Mouse (Mus musculus) intestine, postnatal 0 days (tissue): ENCODE data around the gene Snx20. TPM values are rescaled to one million over a fixed set of nuclear protein-coding genes. Genes with fewer than 3 reads are reported as not detected.

Source experiments
- ATAC-seq: fragments of 200-750 bp; cut with Nextera tagmentation; 2 replicates; pipeline ENCODE4 v1.8.0; 2017; ENCODE audit warnings: mild to moderate bottlenecking, moderate TSS enrichment, moderate library complexity
- H3K27ac ChIP-seq: fragments of 300-500 bp; sonication (generic); 2 replicates; pipeline ENCODE4 v1.5.1; 2014; ENCODE audit warnings: mild to moderate bottlenecking, low read depth, low read length, moderate library complexity
- H3K27me3 ChIP-seq: fragments of 300-500 bp; sonication (generic); replicated peaks from 2 replicates; pipeline ENCODE4 v1.6.1; 2014; ENCODE audit warnings: low read length, mixed read lengths; ENCODE audit not compliant: control insufficient read depth, insufficient read depth
- H3K36me3 ChIP-seq: fragments of 300-500 bp; sonication (generic); 2 replicates; pipeline ENCODE4 v1.6.1; 2014; ENCODE audit warnings: mild to moderate bottlenecking, moderate library complexity; ENCODE audit not compliant: control insufficient read depth, insufficient read depth
- H3K4me1 ChIP-seq: fragments of 300-500 bp; sonication (generic); replicated peaks from 2 replicates; pipeline ENCODE4 v1.6.1; 2014; ENCODE audit warnings: antibody characterized with exemption, low read length, mixed read lengths; ENCODE audit not compliant: control insufficient read depth, insufficient read depth
- H3K4me2 ChIP-seq: fragments of 300-500 bp; sonication (generic); replicated peaks from 2 replicates; pipeline ENCODE4 v1.6.1; 2014; ENCODE audit warnings: low read depth, mild to moderate bottlenecking, moderate library complexity
- H3K4me3 ChIP-seq: fragments of 300-500 bp; sonication (generic); 2 replicates; pipeline ENCODE4 v1.5.1; 2014; ENCODE audit warnings: low read depth, low read length
- H3K9ac ChIP-seq: fragments of 300-500 bp; sonication (generic); 2 replicates; pipeline ENCODE4 v1.6.1; 2014; ENCODE audit warnings: mild to moderate bottlenecking, low read depth, low read length
- H3K9me3 ChIP-seq: fragments of 300-500 bp; sonication (generic); 2 replicates; pipeline ENCODE4 v1.6.1; 2016; ENCODE audit warnings: mixed run types; ENCODE audit not compliant: control insufficient read depth
- CTCF ChIP-seq: sonication (generic); IDR thresholded peaks from 2 replicates; pipeline ENCODE4 v1.5.1; 2016; ENCODE audit warnings: low read depth, mild to moderate bottlenecking, control low read depth, antibody characterized with exemption, moderate library complexity
- WGBS: fragments of 180-500 bp; shearing (Covaris S2); extraction: QIAGEN DNeasy Blood & Tissue Kit; methylation state at CpG from one replicate; pipeline ENCODE4 v1.1.7; 2014; 5-methylcytosine and 5-hydroxymethylcytosine counted together
- polyA plus RNA-seq: library from polyadenylated mRNA; unstranded; fragments of >200 nt; fragmentation: Nextera tagmentation; extraction: Ambion mirVana; gene quantifications from 2 replicates; pipeline ENCODE4 v1.2.1, GENCODE M21; 2015

The Snx20 gene
- polyA plus RNA-seq, 1 experiment from 2014 or later = 37.1 TPM

DNA sequence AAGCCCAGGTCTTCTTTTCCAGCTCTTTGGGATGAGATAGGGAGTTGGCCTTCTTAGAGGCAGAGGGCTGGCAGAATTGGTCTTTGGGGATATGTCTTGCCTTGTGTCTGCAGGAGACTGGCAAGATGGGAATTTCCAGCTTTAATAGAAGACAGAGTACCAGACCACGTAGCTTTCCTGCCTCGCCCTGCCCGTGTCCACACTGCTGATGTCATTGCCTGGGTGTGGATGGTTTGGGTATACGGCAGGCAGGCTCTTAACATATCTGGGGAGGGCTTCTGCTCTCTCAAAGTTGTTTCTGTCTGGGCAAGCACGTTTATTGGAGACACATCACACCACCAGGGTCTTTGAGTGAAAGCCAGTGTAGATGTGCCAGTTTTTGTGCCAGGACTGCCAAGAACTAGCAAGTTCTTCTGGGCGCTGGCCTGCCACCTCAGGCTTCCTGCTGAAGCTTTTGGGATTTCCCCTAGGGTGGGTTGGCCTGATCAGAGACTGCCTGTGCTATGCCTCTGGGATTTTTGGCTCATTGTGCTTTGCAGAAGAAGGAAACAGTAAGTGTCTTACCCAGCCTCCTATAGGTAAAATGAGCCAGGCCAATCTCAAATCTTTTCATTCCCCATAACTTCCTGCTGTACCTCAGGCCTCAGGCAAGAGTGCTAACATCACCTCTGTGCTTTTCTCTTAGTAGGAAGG is 14.2 kb upstream of the Snx20 start:
- no peak for ATAC-seq

GRCm38 (mm10) chr8:88648322-88648721 is 12.4 kb upstream of the Snx20 start:
- no peak for TF ChIP-seq CTCF
- H3K27ac ChIP-seq = no peak overlapping the region
- H3K4me2 ChIP-seq = peak overlapping the region; percentile 82; the same call in 1 of the 2 replicates
- H3K36me3 ChIP-seq = no peaks in the 10 kb centered on the region
- no peak for ATAC-seq
- no peaks in the 10 kb centered on the region for H3K9me3 ChIP-seq
- H3K4me1 ChIP-seq = peaks cover 10% of the 10 kb centered on the region; the same call in 1 of the 2 replicates
- no peaks in the 10 kb centered on the region for H3K27me3 ChIP-seq
- no peak overlapping the region for H3K4me3 ChIP-seq
- no peak overlapping the region for H3K9ac ChIP-seq

More for the DNA sequence above, 14.2 kb upstream of the Snx20 start:
- Histone ChIP-seq H3K27ac (no peak overlapping the region), H3K36me3 (no peaks in the 10 kb centered on the region), H3K4me1 (peaks cover 10% of the 10 kb centered on the region; the same call in 1 of the 2 replicates), H3K9me3 (no peaks in the 10 kb centered on the region), H3K27me3 (no peaks in the 10 kb centered on the region), H3K9ac (no peak overlapping the region), H3K4me3 (no peak overlapping the region), H3K4me2 (no peak overlapping the region)
- 55% methylated on average over 6 of the region's 6 CpGs for WGBS
- TF ChIP-seq CTCF = no peak

GRCm38 (mm10) chr8:88646837-88647778 is 11.2 kb upstream of the Snx20 start, which contains the start of gene Nod2:
TSS of gene Nod2 (plus strand) at chr8:88647315.
- 10% methylated on average over 33 of the region's 33 CpGs for WGBS
- Histone ChIP-seq H3K27ac (no peak within 1 kb of the TSS), H3K9ac (peak within 1 kb of the TSS; percentile 50), H3K4me1 (peaks cover 10% of the 10 kb centered on the region; the same call in 1 of the 2 replicates), H3K4me3 (peak within 1 kb of the TSS; percentile 43), H3K27me3 (no peaks in the 10 kb centered on the region), H3K36me3 (no peaks in the 10 kb centered on the region), H3K9me3 (no peaks in the 10 kb centered on the region), H3K4me2 (peak within 1 kb of the TSS; percentile 82)
- ATAC-seq = peak; percentile 89
- no peak for TF ChIP-seq CTCF

DNA sequence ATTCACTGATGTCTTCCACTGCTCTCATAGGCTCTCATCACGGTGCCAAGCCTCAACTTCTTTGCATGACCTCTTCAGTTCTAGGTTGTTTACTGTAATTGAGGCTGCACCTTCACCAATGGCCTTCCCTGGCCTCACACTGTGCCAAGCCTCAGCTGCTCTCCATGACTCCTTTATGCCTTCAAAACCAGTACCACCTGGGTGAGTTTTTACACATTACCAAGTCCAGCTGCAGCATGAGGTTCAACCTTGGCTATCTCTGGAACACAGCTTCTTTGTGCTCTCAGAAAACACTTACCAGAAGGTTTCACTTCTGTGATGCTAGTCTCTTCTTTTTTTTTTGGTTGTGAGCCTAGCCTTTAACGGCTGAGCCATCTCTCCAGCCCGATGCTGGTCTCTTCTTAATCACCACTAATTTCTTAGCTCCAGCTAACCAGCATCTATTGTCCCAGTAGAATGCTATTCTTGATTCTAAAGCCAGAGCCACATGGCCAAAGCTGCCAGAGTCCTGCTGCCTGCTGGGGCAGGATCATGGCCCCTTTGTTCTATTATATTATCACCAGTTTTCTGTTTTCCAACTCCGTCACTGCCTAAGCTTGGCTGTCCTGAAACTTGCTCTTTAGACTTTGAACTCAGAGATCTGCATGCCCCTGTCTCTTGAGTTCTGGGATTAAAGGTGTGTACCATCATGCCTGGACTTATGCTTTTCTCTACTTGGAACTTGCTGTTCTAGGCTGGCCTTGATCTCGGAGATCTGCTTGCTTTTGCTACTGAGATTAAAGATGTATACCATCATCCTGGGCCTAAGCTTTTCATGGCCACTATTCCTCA is 7.0 kb upstream of the Snx20 start:
- H3K9ac ChIP-seq = no peak overlapping the region
- peak; percentile 66 for ATAC-seq
- no peaks in the 10 kb centered on the region for H3K4me1 ChIP-seq
- no peaks in the 10 kb centered on the region for H3K27me3 ChIP-seq
- TF ChIP-seq CTCF = no peak
- H3K4me2 ChIP-seq = no peak overlapping the region
- H3K4me3 ChIP-seq = no peak overlapping the region
- 63% methylated on average over 5 of the region's 5 CpGs for WGBS
- H3K9me3 ChIP-seq = no peaks in the 10 kb centered on the region
- H3K36me3 ChIP-seq = no peaks in the 10 kb centered on the region
- H3K27ac ChIP-seq = peak overlapping the region; percentile 46

GRCm38 (mm10) chr8:88638908-88639307 is 3.0 kb upstream of the Snx20 start:
- Histone ChIP-seq H3K27me3 (no peaks in the 10 kb centered on the region), H3K9me3 (no peaks in the 10 kb centered on the region), H3K27ac (no peak overlapping the region), H3K4me1 (peaks cover 5% of the 10 kb centered on the region; the same call in 1 of the 2 replicates), H3K4me2 (no peak overlapping the region), H3K4me3 (no peak overlapping the region), H3K36me3 (no peaks in the 10 kb centered on the region), H3K9ac (no peak overlapping the region)
- ATAC-seq = no peak
- TF ChIP-seq CTCF = no peak
- whole genome bisulfite sequencing = 94% methylated on average over 3 of the region's 3 CpGs
